Mouse (Mus musculus): ENCODE results near the gene Muc5b. TPM values are rescaled to one million over a fixed set of nuclear protein-coding genes. Genes with fewer than 3 reads are reported as not detected.
"Not testable (repeated sequence)": the region's sequence is repeated elsewhere in the genome, so short reads cannot be mapped to it uniquely, and the experiment has no call there.

Gene Muc5b
- 0.01 TPM in 1 of 2 replicates, not detected in the other for polyA plus RNA-seq (2012; rRNA removed)

GRCm38 (mm10) chr7:141838779-141839178 lies at the start of gene Muc5b:
TSS of gene Muc5b (plus strand) at chr7:141839070.
- WGBS: 29% methylated on average over 5 of the region's 5 CpGs
- peak; percentile 27 for DNase-seq (ENCODE audit: low read depth, low spot score)

DNA sequence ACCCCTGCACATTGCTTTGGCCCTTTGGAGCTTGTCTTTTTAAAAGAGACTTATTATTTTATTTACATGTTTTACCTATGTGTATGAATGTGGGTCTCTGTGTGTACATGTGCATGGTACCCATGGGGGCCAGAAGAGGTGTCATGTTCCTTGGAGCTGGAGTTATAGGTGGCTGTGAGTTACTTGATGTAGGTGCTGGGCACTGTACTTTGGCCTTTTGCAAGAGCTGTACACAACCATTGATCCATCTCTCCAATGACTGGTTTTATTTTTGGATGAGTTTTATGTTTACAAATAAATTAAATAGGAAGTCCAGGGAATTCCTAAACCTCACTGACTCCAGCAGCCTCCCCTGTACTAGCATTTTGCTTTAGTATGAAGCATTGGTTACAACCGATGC lies 44.6 kb upstream of the Muc5b start:
- no peak for DNase-seq (ENCODE audit: low read depth, low spot score)

DNA sequence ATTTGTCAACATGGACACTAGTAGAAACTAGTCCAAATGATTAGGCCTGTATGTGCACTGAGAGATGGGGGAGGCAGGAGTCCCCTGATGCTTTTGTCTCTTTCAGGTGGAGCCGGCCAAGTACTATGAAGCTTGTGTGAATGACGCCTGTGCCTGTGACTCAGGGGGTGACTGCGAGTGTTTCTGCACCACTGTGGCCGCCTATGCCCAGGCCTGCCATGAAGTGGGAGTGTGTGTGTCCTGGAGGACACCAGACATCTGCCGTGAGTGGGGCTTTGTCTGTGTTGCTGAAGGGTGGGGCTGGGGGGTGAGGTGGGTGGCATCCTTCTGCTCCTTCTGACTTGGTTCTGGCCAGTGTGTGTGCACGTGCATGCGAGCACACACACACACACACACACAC lies 35.7 kb upstream of the Muc5b start:
- DNase-seq (ENCODE audit: low read depth, low spot score): no peak
- 83% methylated on average over 7 of the region's 7 CpGs for WGBS

More for the DNA sequence above, 44.6 kb upstream of the Muc5b start:
- 94% methylated on average over 1 of the region's 1 CpGs for WGBS

- 88% methylated on average over 7 of the region's 7 CpGs for WGBS
- DNase-seq (ENCODE audit: low read depth, low spot score): no peak
Measured at GRCm38 (mm10) chr7:141805384-141805783, 33.5 kb upstream of the Muc5b start.

GRCm38 (mm10) chr7:141807823-141808222 lies 31.0 kb upstream of the Muc5b start:
- not testable (repeated sequence) for DNase-seq (ENCODE audit: low read depth, low spot score)
- WGBS: no CpG with 5 or more reads among the region's 4 CpGs

DNA sequence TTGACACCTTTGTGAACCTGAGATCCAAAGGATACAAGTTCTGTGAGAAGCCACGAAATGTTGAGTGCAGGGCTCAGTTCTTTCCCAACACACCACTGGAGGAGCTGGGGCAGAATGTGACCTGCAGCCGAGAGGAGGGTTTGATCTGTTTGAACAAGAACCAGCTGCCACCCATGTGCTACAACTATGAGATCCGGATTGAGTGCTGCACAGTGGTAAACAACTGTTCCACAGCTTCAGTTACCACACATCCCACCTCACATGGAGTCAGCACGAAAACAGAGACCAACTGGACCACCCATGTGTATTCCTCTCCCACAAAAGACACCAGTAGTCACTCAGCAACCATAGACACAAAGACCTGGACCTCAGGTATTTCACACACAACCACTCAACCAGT lies 28.9 kb upstream of the Muc5b start:
- WGBS: no CpG with 5 or more reads among the region's 4 CpGs
- not testable (repeated sequence) for DNase-seq (ENCODE audit: low read depth, low spot score)

DNA sequence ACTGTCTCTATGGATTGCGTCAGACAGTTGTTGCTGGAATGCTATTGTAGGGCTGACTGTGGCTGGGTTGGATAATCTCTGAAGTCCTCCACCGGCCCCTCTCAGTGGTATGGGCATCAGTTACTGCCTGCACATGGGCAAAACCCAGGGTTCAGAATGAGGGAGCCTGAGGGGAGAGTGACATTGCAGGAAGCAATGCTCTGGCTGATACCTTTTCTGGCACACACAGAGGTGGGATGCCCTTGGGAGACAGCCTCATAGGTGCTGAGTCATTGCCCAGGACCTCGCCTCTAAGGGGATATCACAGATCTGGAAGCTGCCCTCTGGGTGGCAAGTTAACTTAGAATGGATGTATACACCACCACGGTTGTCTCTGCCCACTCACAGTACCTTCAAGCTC lies 25.5 kb upstream of the Muc5b start:
- no peak for DNase-seq (ENCODE audit: low read depth, low spot score)
- 61% methylated on average over 4 of the region's 4 CpGs for WGBS

- 42% methylated on average over 4 of the region's 4 CpGs for WGBS
- no peak for DNase-seq (ENCODE audit: low read depth, low spot score)
Measured at GRCm38 (mm10) chr7:141815361-141815760, 23.5 kb upstream of the Muc5b start.

- no peak for DNase-seq (ENCODE audit: low read depth, low spot score)
- 62% methylated on average over 11 of the region's 11 CpGs for WGBS
Measured at GRCm38 (mm10) chr7:141817355-141818075, 21.4 kb upstream of the Muc5b start.

DNA sequence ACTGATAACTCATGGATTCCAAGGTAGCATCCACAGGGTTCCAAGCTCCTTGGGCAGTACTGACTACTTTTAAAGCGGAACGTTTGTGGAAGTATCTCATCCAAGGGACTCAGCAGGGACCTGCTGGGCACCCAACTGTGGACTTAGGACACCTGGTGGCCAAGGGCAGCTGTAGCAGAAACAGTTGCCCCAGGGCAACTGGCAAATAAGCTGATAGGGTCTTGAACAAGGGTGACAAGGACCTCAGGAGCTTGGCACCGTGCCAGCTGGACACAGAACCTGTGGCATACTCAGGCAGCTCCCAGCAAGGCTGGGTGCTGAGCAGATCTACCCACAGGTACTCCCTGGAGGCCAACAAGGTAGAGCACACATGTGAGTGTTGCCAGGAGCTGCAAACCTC lies 20.6 kb upstream of the Muc5b start:
- 63% methylated on average over 3 of the region's 3 CpGs for WGBS

GRCm38 (mm10) chr7:141822582-141823261 lies 16.1 kb upstream of the Muc5b start:
- 28% methylated on average over 4 of the region's 4 CpGs for WGBS
- no peak for DNase-seq (ENCODE audit: low read depth, low spot score)

More for the DNA sequence above, 20.6 kb upstream of the Muc5b start:
- no peak for DNase-seq (ENCODE audit: low read depth, low spot score)

DNA sequence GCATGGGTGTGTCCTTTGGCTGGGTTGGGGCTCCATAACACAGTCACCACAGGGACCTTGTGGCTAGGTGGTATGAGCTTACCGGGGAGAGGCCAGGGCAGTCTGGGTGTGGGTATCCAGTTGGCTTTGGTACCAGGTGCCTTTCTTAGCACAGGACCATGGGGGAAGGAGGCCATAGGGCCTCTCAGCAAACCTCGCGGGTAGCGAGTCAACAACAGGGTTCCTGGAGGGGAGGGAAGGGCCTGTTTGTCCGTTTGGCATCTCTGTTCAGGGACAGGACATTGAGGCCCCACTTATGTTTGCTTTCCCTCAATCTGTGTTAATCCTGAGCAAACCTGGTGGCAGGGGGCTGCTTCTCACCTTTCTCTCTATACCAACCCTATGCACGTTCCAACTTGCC lies 15.2 kb upstream of the Muc5b start:
- DNase-seq (ENCODE audit: low read depth, low spot score): no peak
- 52% methylated on average over 6 of the region's 6 CpGs for WGBS

DNA sequence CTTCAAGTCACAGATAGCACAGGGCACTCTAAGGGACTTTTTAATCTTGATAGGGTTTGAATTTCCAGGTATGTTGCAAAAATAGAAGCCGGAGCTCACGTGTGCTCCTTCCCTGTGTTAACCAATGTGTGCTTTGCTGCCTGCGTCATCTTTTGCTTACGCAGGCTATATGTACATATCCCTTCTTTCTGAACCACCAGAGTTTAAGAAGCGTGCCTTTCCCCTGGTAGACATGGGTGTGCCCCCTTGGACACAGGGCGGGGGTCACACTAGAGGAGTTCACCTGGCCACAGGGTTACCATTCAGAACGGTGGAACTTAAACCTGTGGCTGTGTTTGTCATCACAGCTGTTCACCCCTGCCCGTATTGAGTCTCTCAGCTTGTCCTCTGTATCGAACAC lies 14.5 kb upstream of the Muc5b start:
- no peak for DNase-seq (ENCODE audit: low read depth, low spot score)
- 76% methylated on average over 9 of the region's 9 CpGs for WGBS

- no peak for DNase-seq (ENCODE audit: low read depth, low spot score)
- 60% methylated on average over 7 of the region's 7 CpGs for WGBS
Measured at GRCm38 (mm10) chr7:141835941-141836340, 2.9 kb upstream of the Muc5b start.

- WGBS: 59% methylated on average over 8 of the region's 8 CpGs
- no peak for DNase-seq (ENCODE audit: low read depth, low spot score)
Measured at GRCm38 (mm10) chr7:141836423-141836822, 2.4 kb upstream of the Muc5b start.

GRCm38 (mm10) chr7:141840354-141840753 lies 1.5 kb downstream of the Muc5b start:
- DNase-seq (ENCODE audit: low read depth, low spot score): no peak

GRCm38 (mm10) chr7:141861046-141861445 lies 22.2 kb downstream of the Muc5b start:
- WGBS: 71% methylated on average over 4 of the region's 4 CpGs
- DNase-seq (ENCODE audit: low read depth, low spot score): no peak

More at GRCm38 (mm10) chr7:141840354-141840753, 1.5 kb downstream of the Muc5b start:
- 78% methylated on average over 10 of the region's 10 CpGs for WGBS

DNA sequence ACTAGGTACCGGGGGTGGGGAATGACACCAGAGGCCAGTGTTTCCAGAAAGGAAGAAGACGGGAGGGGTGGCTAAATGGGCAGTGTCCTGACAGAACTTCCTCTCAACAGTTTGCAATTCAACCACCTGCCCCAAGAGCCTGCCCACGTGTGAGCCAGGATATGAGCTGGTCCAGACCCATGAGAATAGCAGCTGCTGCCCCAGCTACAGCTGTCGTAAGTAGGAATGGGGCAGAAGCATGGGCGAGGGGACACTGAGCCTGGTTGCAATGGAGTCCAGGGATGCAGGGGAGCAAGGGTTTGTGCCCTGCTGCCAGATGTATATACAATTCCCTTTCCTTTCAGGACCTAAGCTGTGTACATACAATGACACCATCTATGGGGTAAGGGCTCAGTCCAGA lies 30.8 kb downstream of the Muc5b start:
- no peak for DNase-seq (ENCODE audit: low read depth, low spot score)
- 71% methylated on average over 5 of the region's 5 CpGs for WGBS

- no peak for DNase-seq (ENCODE audit: low read depth, low spot score)
- WGBS: 76% methylated on average over 5 of the region's 5 CpGs
Measured at GRCm38 (mm10) chr7:141870553-141870952, 31.7 kb downstream of the Muc5b start.

GRCm38 (mm10) chr7:141874891-141875290 lies 36.0 kb downstream of the Muc5b start:
- DNase-seq (ENCODE audit: low read depth, low spot score): no peak
- WGBS: 92% methylated on average over 5 of the region's 5 CpGs

DNA sequence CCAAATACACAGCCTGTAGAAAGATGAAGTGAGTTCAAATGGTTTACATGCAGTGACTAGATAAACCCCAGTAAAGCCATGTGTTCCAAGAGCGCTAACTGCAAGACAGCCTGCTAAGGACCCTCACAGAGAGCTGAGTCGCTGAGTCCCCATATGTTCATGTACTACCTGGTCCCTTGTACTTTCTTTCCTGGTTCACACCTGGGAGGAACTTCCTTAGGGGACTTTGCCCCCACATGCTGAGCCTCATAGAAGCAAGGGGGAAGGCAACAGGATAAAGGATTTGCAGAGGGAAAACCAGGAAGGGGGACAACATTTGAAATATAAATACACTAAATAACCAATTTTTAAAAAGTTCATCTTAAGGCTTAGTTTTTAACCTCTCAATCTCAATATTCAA lies 39.9 kb downstream of the Muc5b start:
- 63% methylated on average over 2 of the region's 2 CpGs for WGBS
- no peak for DNase-seq (ENCODE audit: low read depth, low spot score)

Data from large intestine, adult 2 months (tissue).